Mouse (Mus musculus) B cell, adult 2 months (primary cell): ENCODE results near the gene Gpank1.
"Not testable (repeated sequence)": the region's sequence is repeated elsewhere in the genome, so short reads cannot be mapped to it uniquely, and the experiment has no call there.

Experiments
- DNase-seq, 2 experiments: peaks; one replicate each; pipeline ENCODE4 v3.0.0; 2022

Gene Gpank1

DNA sequence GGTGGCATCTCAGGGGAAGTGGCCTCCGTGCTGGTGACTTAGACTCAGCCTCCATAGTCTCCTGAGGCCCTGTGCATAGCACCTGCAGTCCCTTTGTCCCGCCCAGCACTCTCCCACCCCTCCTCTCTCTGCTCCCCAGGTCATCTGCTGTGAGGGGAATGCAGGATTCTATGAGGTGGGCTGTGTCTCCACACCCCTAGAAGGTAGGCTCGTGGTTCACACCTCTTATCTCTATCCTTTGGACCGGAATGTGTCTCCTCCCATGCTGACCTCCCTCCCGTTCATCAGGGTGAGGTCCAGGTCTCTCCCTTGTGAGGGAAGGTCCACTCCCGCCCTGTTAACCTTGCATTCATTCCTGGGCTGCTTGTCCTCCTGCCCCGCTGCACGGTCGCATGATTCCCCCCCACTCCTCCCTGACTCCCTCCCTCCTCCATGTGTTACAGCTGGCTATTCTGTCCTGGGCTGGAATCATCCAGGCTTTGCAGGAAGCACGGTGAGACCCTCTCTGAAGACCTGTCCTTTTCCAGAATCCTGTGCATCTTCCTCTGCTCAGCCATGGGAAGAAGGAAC, 21.0 kb upstream of the Gpank1 start:
- no peak for DNase-seq

- no peak for DNase-seq
These were observed 20.1 kb upstream of the Gpank1 start for GRCm38 (mm10) chr17:35101161-35101560.

- no peak for DNase-seq
These were observed 19.0 kb upstream of the Gpank1 start for GRCm38 (mm10) chr17:35102299-35102698.

GRCm38 (mm10) chr17:35103221-35103690, 18.0 kb upstream of the Gpank1 start:
- no peak for DNase-seq

- DNase-seq, result no peak
These were observed 17.2 kb upstream of the Gpank1 start for GRCm38 (mm10) chr17:35104079-35104478.

DNA sequence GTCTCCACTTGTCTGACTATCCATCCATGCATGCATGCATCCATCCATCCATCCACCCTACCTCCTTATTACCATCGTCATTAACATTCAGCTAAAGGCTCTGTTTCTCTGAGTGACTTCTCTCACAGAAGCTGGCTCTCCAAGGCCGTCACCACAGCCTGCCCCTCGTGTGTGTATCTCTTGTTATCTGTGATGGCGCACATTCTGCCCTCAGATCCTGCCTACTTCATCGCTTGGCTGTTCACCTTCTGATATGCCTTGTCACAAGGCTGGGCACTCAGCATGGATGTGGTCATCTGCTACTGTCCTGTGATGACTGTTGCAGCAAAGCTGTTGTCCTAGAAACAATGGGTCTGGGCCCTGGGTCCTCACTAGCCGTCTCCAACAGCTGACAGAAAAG, 16.5 kb upstream of the Gpank1 start:
- no peak for DNase-seq

- DNase-seq, result peak in 1 of 2 experiments; percentile 24
These were observed 15.4 kb upstream of the Gpank1 start for GRCm38 (mm10) chr17:35105740-35106389.

DNA sequence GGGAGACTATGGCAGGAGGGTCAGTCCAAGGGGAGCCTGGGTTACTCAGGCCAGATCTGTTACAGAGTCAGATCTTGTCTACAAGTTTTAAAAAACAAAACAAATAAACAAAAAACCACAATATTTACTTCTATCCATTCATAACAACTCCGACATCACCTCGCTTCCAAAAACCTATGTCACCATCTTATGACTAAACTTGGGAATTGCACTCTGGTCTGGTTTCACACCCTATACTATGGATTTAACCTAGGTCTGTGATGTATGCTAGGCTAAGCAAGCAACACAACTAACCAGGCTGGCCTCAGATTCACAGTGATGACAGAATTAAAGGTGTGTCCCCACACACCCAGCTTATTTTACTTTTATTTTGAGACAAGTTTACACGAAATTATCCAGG, 14.7 kb upstream of the Gpank1 start:
- DNase-seq, result no peak

DNA sequence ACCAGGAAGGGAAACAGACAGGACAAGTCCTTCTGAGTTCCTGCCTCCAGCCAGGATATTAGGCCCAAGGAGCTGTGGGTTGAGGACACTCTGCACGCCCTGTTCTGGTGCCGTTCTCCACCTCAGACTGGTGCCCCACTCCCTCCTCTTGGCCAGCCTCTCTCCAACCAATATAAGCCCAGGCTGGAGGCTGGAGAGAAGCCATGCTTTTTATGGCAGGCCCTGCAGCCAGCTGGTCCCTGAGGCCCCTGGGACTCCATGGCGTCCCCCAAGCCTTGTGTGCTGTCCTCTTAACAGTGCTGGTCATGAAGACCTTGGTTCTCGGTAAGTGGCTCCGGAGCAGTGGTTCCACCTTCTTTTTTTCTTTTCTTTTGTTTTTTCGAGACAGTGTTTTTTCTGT, 13.2 kb upstream of the Gpank1 start, which contains the start of gene Ly6g5c:
Gene Ly6g5c, plus strand, starts transcription at position 183 of the 400 bp plus-strand sequence.
- DNase-seq, result no peak

GRCm38 (mm10) chr17:35111774-35112173, 9.5 kb upstream of the Gpank1 start:
- DNase-seq, result no peak

GRCm38 (mm10) chr17:35115046-35116019, 5.9 kb upstream of the Gpank1 start, which contains the start of gene Ly6g5b:
Ly6g5b (minus strand) TSS chr17:35115428.
- DNase-seq, result peak; percentile 61 to 63

- DNase-seq, result no peak
These were observed 511 bp upstream of the Gpank1 start for GRCm38 (mm10) chr17:35120745-35121142.

DNA sequence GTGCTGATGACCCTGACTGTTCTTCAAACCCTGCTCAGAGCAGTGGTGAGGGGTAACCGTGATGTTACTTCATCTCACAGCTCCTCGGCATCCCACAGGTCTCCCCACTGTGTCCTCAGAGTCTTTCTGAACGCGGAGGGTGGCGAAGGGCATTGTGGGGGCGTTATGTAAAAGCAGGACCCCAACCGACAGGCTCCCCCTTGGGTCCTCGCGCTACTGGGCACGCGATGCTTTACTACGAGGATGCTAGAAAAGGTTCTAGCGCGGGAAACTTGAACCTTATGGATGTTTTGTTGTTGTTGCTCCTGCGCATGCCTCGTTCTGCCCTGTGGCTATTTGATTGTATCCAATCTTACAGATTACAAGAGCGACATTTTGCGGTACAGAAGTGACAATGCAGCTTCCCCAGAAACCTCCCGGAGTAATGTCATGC, 632 bp downstream of the Gpank1 start, which contains the start of gene Csnk2b:
Gene Csnk2b, minus strand, starts transcription at position 183 of the 433 bp plus-strand sequence.
- DNase-seq, result peak; percentile 60 to 63

- not testable (repeated sequence) for DNase-seq
These were observed 2.0 kb downstream of the Gpank1 start for GRCm38 (mm10) chr17:35123287-35123686.

- DNase-seq, result not testable (repeated sequence)
These were observed 3.1 kb downstream of the Gpank1 start for GRCm38 (mm10) chr17:35124261-35124896.

DNA sequence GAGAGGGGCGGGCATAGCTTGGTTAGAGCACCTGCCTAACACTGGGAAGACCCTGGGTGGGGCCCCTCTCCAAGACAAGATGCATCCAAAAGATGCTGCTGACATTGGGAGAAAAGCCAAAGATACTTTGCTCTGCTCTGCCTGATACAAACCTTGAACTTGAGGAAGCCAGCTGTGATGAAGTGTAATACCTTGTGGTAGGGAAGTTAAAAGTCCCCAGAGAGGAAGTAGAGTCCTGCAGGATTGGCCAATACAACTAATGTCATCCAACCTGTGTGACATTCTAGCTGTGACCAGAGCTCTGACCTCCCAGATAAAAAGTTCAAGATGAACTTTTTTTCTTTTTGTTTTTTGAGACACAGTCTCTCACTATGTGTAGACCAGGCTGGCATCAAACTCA, 3.8 kb downstream of the Gpank1 start:
- DNase-seq, result no peak

GRCm38 (mm10) chr17:35125578-35125977, 4.3 kb downstream of the Gpank1 start:
- DNase-seq, result no peak

DNA sequence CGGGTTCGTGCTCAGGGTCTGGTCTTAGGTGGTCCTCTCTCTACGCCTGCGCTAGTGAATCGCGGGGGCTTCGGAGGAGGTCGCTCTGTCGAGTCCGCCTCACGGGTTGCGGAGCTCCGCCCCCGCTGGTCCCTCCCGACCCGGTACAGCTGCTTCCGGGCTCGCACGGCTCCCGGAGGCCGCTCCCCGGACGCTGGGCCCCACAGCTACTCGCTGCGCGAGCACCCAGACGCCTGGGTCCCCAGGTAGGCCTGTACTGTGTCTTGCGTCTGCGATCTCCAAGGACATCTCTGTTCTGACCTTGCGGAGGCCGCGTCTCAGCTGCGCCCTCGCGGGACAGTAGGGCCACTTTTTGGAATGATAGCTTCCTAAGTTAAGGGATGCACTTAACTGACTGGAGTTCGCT, 5.0 kb downstream of the Gpank1 start, which contains the start of gene D17H6S53E:
Gene D17H6S53E, plus strand, starts transcription at position 168 of the 406 bp plus-strand sequence.
- DNase-seq, result peak; percentile 72 to 73

- no peak for DNase-seq
These were observed 5.8 kb downstream of the Gpank1 start for GRCm38 (mm10) chr17:35127017-35127416.

DNA sequence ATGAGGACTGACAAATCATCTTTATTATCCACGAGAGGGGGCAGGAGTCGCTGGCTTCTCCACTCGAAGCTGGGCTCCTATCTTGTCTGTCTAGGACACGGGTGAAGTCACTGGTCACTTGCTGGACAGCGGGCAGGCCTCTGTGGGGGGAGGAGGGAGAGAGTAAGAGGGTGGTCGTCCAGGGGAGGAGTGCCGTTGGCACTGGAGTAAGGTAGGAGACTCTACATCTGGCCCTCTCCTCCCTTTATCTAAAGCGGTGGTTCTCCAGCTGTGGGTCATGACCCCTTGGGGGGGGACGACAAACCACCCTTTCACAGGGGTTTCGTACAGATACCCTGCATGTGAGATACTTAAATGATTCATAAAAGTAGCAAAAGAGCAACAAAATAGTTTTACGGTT, 7.7 kb downstream of the Gpank1 start:
- no peak for DNase-seq

DNA sequence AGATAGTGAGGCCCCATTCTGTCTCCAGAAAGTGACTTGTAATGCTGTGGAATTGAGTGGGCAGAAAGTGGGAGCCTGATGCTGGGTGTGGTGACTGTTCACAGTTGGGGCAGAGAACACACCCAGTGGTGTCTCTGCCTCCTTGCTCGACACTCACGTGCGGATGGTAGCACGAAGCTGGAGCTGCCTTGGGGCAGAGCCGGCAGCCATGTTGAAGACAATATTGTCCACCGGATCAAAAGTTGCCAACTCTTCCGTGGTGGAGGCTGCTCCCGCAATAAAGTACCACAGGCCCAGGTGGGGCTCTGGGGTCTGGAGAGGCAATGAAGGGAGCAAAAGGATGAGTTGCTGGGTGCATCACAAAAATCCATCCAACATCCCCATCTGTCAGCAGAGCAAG, 9.8 kb downstream of the Gpank1 start:
- DNase-seq, result no peak

DNA sequence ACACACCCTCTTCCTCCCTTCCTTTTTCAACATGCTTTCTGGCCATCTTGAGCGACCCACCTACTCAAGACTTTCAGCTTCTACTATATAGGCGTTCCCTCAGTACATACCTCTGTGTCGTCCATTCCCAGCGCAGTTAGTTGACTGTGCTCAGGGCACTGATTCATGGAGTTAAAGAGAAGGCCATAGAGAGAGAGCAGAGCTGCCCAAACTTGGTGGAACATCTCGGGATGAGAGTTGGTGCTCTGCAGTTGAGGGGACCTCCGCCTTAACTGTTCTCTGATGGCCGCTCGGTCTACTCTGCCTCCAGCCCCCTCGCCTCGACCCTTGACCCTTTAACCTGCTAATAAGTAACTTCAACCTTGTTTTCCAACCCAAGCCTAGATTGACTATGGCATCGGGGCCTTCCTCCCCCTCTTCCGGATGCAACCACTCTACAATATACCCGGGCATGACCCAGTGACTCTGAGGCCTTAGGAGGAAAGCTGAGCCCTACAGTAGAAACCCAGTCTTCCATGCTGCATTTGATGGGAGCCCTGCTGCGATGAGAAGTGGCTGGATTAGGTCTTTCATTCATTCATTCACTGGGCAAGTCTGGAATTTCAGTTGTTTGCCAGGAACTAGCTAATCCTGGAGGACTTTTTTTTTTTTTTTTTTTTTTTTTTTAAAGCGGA, 10.4 kb downstream of the Gpank1 start, which contains the start of gene Apom:
Gene Apom, minus strand, starts transcription at position 551 of the 674 bp plus-strand sequence.
- DNase-seq, result no peak
